Mouse (Mus musculus) mouse trophoblast stem cell (cell line): ENCODE measurements around the gene Pbp2.

Experiments used
- in situ Hi-C, 2 experiments: fragments of 300-500 bp; cut with MseI, MboI; formaldehyde crosslinking; loops; 2 replicates in 1 of 2; 3 replicates in 1 of 2; pipeline ENCODE4 v1.15.1; 2025

The Pbp2 gene

GRCm38 (mm10) chr6:135310305-135310704, at the start of gene Pbp2:
Gene Pbp2 (minus strand): TSS chr6:135310405.
- in situ Hi-C loops, result no loop called here

- in situ Hi-C loops, result no loop called here
Observed at GRCm38 (mm10) chr6:135354953-135355352, 44.7 kb upstream of the Pbp2 start.

- in situ Hi-C loops, result no loop called here
Observed at GRCm38 (mm10) chr6:135352537-135352936, 42.3 kb upstream of the Pbp2 start.

GRCm38 (mm10) chr6:135351638-135352302, 41.6 kb upstream of the Pbp2 start:
- in situ Hi-C loops, result no loop called here

- in situ Hi-C loops, result no loop called here
Observed at GRCm38 (mm10) chr6:135341076-135341378, 30.8 kb upstream of the Pbp2 start.

GRCm38 (mm10) chr6:135340355-135341075, 30.3 kb upstream of the Pbp2 start:
- in situ Hi-C loops, result no loop called here

GRCm38 (mm10) chr6:135336376-135336775, 26.2 kb upstream of the Pbp2 start:
- in situ Hi-C loops, result no loop called here

- in situ Hi-C loops, result no loop called here
Observed at GRCm38 (mm10) chr6:135333994-135334651, 23.9 kb upstream of the Pbp2 start.

- in situ Hi-C loops, result no loop called here
Observed at GRCm38 (mm10) chr6:135332737-135333281, 22.6 kb upstream of the Pbp2 start.

- in situ Hi-C loops, result no loop called here
Observed at GRCm38 (mm10) chr6:135331916-135332315, 21.7 kb upstream of the Pbp2 start.

- in situ Hi-C loops, result no loop called here
Observed at GRCm38 (mm10) chr6:135326847-135327246, 16.6 kb upstream of the Pbp2 start.

GRCm38 (mm10) chr6:135324686-135325300, 14.6 kb upstream of the Pbp2 start:
- in situ Hi-C loops, result no loop called here

GRCm38 (mm10) chr6:135324111-135324510, 13.9 kb upstream of the Pbp2 start:
- in situ Hi-C loops, result no loop called here

- in situ Hi-C loops, result no loop called here
Observed at GRCm38 (mm10) chr6:135323311-135323982, 13.2 kb upstream of the Pbp2 start.

GRCm38 (mm10) chr6:135322749-135323148, 12.5 kb upstream of the Pbp2 start:
- in situ Hi-C loops, result no loop called here

GRCm38 (mm10) chr6:135319431-135319933, 9.3 kb upstream of the Pbp2 start:
- in situ Hi-C loops, result no loop called here

GRCm38 (mm10) chr6:135316141-135316540, 5.9 kb upstream of the Pbp2 start:
- in situ Hi-C loops, result no loop called here

- in situ Hi-C loops, result no loop called here
Observed at GRCm38 (mm10) chr6:135313981-135314380, 3.8 kb upstream of the Pbp2 start.

GRCm38 (mm10) chr6:135312038-135312437, 1.8 kb upstream of the Pbp2 start:
- in situ Hi-C loops, result no loop called here

- in situ Hi-C loops, result no loop called here
Observed at GRCm38 (mm10) chr6:135304576-135305260, 5.5 kb downstream of the Pbp2 start.
